Mouse (Mus musculus): ENCODE results near the gene Lpin2. TPM values are rescaled to one million over a fixed set of nuclear protein-coding genes. Genes with fewer than 3 reads are reported as not detected.
A peak's percentile ranks its signal among the peaks of the same experiment; 100 is the strongest.

Lpin2 gene
- polyA plus RNA-seq, 1 experiment from 2014 or later: 65.8 TPM

DNA sequence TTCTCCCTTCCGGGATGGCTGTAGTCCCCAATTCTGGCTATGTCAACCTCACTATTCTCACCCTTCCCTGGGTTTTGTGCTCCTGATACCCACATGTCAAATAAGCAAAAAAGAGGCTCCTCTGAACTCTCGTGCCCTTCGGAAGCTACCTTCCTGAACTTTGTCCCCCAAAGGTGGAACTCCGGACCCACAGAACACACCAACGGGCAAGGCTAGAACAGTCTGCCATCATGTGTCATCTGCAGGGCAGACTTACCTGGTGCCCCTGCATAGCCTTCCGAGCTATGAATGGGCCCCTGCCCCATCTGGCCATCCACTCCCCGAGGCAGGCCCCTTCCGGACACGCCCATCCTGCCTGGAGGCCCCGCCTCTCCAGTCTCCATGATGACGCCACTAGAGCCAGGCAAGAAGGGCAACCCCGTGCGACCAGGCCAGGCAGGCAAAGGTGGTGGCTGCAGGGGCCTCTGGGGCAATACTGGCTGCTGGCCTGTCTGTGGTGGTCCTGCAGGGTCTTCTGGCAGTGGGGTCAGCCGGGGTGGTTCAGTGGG is 73.8 kb downstream of the Lpin2 start:
- Histone ChIP-seq H3K4me3 (ENCODE audit: low read depth, low read length) (no peak overlapping the region), H3K9me3 (ENCODE audit: low read length) (no peaks in the 10 kb centered on the region), H3K27ac (ENCODE audit: low read length) (no peak overlapping the region), H3K4me1 (ENCODE audit: insufficient read depth, low read depth, low read length) (no peaks in the 10 kb centered on the region), H3K36me3 (ENCODE audit: insufficient read depth, low read length) (no peaks in the 10 kb centered on the region), H3K4me2 (replicated peaks; ENCODE audit: low read depth, low read length) (no peak overlapping the region), H3K27me3 (replicated peaks; ENCODE audit: insufficient read depth, low read length) (no peaks in the 10 kb centered on the region), H3K9ac (replicated peaks; ENCODE audit: low read depth) (no peak overlapping the region)
- TF ChIP-seq EP300 (IDR thresholded peaks at IDR 0.05) (no peak), CTCF (IDR thresholded peaks at IDR 0.05) (no peak)
- 84% methylated on average over 14 of the region's 14 CpGs for WGBS
- DNase-seq (ENCODE audit: low spot score): no peak
- 0 out of 2 replicates have a peak, but pooled peaks have one; percentile 13 for ATAC-seq

DNA sequence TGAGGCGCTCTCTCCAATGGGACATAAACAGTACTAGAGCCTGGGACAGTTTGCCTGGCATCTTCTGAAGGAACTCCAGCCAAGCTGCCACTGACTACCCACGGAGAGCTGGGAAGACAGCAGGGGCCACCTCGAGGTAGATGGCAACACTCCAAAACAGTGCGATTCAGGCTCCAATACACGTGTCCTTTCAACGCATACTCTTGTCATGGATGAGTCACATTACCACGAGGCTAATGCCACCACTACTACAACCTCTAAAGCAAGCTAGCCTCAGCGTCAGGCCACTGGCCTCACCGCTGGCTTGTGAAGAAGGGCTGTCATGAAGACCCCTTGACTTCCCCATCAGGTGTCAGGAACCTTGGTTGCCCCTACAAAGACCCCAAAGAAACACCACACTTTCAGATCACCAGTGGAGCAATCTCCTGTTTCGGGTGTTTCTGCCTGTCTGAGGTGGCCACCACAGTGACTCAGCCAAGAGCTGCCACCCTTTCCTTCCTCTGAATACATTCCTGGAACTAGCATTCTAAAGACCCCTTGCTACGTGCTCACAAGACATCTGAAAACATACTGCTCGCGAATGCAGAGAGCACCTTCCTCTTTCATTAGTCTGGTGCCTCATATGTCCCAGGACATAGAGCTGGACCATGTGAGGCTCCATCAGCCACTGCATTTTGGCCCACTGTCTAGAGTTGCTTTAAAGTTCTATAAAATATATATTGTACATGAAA is 74.6 kb downstream of the Lpin2 start:
- DNase-seq (ENCODE audit: low spot score): peak; percentile 30
- ATAC-seq: no peak
- Histone ChIP-seq H3K4me1 (ENCODE audit: insufficient read depth, low read depth, low read length) (no peaks in the 10 kb centered on the region), H3K9me3 (ENCODE audit: low read length) (no peaks in the 10 kb centered on the region), H3K27ac (ENCODE audit: low read length) (no peak overlapping the region), H3K9ac (replicated peaks; ENCODE audit: low read depth) (no peak overlapping the region), H3K4me3 (ENCODE audit: low read depth, low read length) (no peak overlapping the region), H3K27me3 (replicated peaks; ENCODE audit: insufficient read depth, low read length) (no peaks in the 10 kb centered on the region), H3K4me2 (replicated peaks; ENCODE audit: low read depth, low read length) (no peak overlapping the region), H3K36me3 (ENCODE audit: insufficient read depth, low read length) (no peaks in the 10 kb centered on the region)
- 76% methylated on average over 13 of the region's 13 CpGs for WGBS
- TF ChIP-seq CTCF (IDR thresholded peaks at IDR 0.05) (no peak), EP300 (IDR thresholded peaks at IDR 0.05) (no peak)

DNA sequence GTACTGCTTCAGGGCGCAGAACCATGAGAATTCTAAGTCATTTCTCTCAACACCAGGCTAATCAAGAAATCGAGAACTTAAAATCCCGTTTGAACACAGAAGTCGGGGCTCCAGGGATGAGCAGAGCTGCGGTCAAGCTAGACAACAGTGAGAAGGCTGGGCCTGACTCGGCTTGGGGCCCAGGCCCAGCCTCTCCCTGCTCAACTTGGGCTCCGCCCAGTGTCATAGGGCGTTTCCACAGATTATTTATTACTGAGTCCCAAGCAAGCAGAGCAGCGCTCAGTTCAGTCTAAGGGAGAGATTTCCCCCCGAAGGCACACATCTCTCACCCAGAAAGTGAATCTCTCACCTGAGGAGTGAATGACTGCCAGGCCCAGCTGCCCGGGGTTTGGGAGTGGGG is 77.4 kb downstream of the Lpin2 start:
- Histone ChIP-seq H3K4me1 (ENCODE audit: insufficient read depth, low read depth, low read length) (no peaks in the 10 kb centered on the region), H3K27ac (ENCODE audit: low read length) (no peak overlapping the region), H3K4me3 (ENCODE audit: low read depth, low read length) (no peak overlapping the region), H3K27me3 (replicated peaks; ENCODE audit: insufficient read depth, low read length) (no peaks in the 10 kb centered on the region), H3K9ac (replicated peaks; ENCODE audit: low read depth) (no peak overlapping the region), H3K9me3 (ENCODE audit: low read length) (no peaks in the 10 kb centered on the region), H3K4me2 (replicated peaks; ENCODE audit: low read depth, low read length) (no peak overlapping the region), H3K36me3 (ENCODE audit: insufficient read depth, low read length) (no peaks in the 10 kb centered on the region)
- ATAC-seq: peak; percentile 47
- 47% methylated on average over 11 of the region's 11 CpGs for WGBS
- DNase-seq (ENCODE audit: low spot score): peak; percentile 51
- TF ChIP-seq EP300 (IDR thresholded peaks at IDR 0.05) (no peak), CTCF (IDR thresholded peaks at IDR 0.05) (no peak)

DNA sequence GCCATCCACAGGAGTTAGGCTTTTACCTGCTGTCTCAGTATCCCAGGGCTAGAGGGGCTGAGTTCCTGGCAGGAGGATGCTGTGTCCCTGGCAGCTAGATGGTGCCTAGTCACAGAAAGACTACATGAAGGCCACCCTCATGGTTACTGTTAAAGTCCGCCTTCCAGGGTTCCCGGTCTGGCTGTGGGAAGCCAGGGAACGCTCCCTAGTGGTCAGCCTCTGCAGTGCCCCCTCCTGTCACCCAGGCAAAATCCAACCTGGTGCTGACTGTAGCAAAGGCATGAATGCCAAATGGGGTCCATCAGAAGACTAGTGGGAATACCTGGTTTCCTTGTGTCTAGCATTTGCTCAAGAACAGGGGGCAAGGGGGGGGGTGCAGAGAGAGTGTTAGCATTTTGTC is 78.3 kb downstream of the Lpin2 start:
- Histone ChIP-seq H3K4me3 (ENCODE audit: low read depth, low read length) (no peak overlapping the region), H3K9me3 (ENCODE audit: low read length) (no peaks in the 10 kb centered on the region), H3K27me3 (replicated peaks; ENCODE audit: insufficient read depth, low read length) (no peaks in the 10 kb centered on the region), H3K27ac (ENCODE audit: low read length) (no peak overlapping the region), H3K9ac (replicated peaks; ENCODE audit: low read depth) (no peak overlapping the region), H3K4me2 (replicated peaks; ENCODE audit: low read depth, low read length) (no peak overlapping the region), H3K4me1 (ENCODE audit: insufficient read depth, low read depth, low read length) (0 out of 2 replicates have a peak, but pooled peaks cover 5% of the 10 kb centered on the region), H3K36me3 (ENCODE audit: insufficient read depth, low read length) (no peaks in the 10 kb centered on the region)
- ATAC-seq (no peak), DNase-seq (ENCODE audit: low spot score) (no peak)
- TF ChIP-seq CTCF (IDR thresholded peaks at IDR 0.05): peak; percentile 57
- no peak for TF ChIP-seq EP300 (IDR thresholded peaks at IDR 0.05)
- 52% methylated on average over 3 of the region's 3 CpGs for WGBS

DNA sequence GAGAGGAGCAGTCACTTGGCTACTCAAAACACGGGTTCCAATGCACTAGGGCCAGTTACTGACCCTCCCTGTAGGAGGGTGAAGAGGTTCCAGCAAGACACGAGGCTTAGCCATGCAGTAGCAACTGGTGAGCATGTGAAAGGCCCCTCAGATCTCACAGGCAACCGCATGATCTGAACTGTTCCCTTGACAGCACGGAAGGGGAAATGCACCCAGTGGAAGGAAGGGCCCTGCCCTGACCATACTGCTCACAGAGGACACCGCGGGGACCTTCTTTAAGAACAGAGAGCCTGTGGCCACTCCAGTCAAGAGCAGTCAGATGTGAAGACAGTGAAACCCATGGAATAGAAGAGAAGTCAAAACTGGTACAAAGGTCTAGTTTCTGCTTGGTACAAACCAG is 80.8 kb downstream of the Lpin2 start:
- no peaks in the 10 kb centered on the region for H3K27me3 ChIP-seq (replicated peaks; ENCODE audit: insufficient read depth, low read length)
- no peak overlapping the region for H3K9ac ChIP-seq (replicated peaks; ENCODE audit: low read depth)
- H3K36me3 ChIP-seq (ENCODE audit: insufficient read depth, low read length): no peaks in the 10 kb centered on the region
- H3K4me3 ChIP-seq (ENCODE audit: low read depth, low read length): no peak overlapping the region
- H3K4me2 ChIP-seq (replicated peaks; ENCODE audit: low read depth, low read length): no peak overlapping the region
- WGBS: 73% methylated on average over 6 of the region's 6 CpGs
- ATAC-seq (0 out of 2 replicates have a peak, but pooled peaks have one; percentile 12), DNase-seq (ENCODE audit: low spot score) (peak; percentile 16)
- no peak overlapping the region for H3K27ac ChIP-seq (ENCODE audit: low read length)
- TF ChIP-seq EP300 (IDR thresholded peaks at IDR 0.05) (no peak), CTCF (IDR thresholded peaks at IDR 0.05) (no peak)
- H3K9me3 ChIP-seq (ENCODE audit: low read length): no peaks in the 10 kb centered on the region
- H3K4me1 ChIP-seq (ENCODE audit: insufficient read depth, low read depth, low read length): 0 out of 2 replicates have a peak, but pooled peaks cover 5% of the 10 kb centered on the region

DNA sequence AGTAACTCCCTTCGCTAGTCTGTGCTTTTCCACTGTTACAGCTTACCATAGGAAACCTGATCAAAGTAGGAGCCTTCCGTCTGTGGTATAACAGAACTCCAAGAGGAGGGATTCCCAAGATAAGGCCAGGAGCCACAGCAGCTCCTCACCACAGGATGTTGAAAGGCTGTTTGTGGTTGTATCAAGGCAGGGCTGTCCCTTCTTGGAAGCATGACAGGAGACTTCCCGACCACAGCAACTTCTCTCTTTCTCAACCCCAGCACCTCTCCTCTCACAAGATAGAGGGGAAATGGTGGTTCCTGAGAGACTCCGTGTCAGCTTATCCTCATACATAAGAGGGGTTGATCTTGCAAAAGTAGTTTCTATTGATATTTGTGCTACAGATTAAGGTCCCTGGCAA is 82.4 kb downstream of the Lpin2 start:
- 0 out of 2 replicates have a peak, but pooled peaks cover 5% of the 10 kb centered on the region for H3K4me1 ChIP-seq (ENCODE audit: insufficient read depth, low read depth, low read length)
- TF ChIP-seq CTCF (IDR thresholded peaks at IDR 0.05): no peak
- no peak for TF ChIP-seq EP300 (IDR thresholded peaks at IDR 0.05)
- no peaks in the 10 kb centered on the region for H3K27me3 ChIP-seq (replicated peaks; ENCODE audit: insufficient read depth, low read length)
- peak; percentile 33 for DNase-seq (ENCODE audit: low spot score)
- no peak for ATAC-seq
- H3K9ac ChIP-seq (replicated peaks; ENCODE audit: low read depth): no peak overlapping the region
- no peaks in the 10 kb centered on the region for H3K9me3 ChIP-seq (ENCODE audit: low read length)
- 72% methylated on average over 4 of the region's 4 CpGs for WGBS
- no peaks in the 10 kb centered on the region for H3K36me3 ChIP-seq (ENCODE audit: insufficient read depth, low read length)
- H3K4me3 ChIP-seq (ENCODE audit: low read depth, low read length): no peak overlapping the region
- no peak overlapping the region for H3K4me2 ChIP-seq (replicated peaks; ENCODE audit: low read depth, low read length)
- H3K27ac ChIP-seq (ENCODE audit: low read length): no peak overlapping the region

All from lung, postnatal 0 days (tissue).